Mouse (Mus musculus) liver, embryonic 13.5 days (tissue): ENCODE results near the gene Zc3h12c. TPM values are rescaled to one million over a fixed set of nuclear protein-coding genes. Genes with fewer than 3 reads are reported as not detected.
A peak's percentile ranks its signal among the peaks of the same experiment; 100 is the strongest.

Source experiments
- ATAC-seq: fragments of 200-750 bp; cut with Nextera tagmentation; 2 replicates; pipeline ENCODE4 v1.8.0; 2017; ENCODE audit warnings: low read depth, mild to moderate bottlenecking, moderate number of reproducible peaks, moderate library complexity
- DNase-seq: peaks from one replicate; pipeline ENCODE4 v3.0.0; 2022
- H3K27ac ChIP-seq: fragments of 300-500 bp; sonication (generic); 2 replicates; pipeline ENCODE4 v1.5.1; 2015; ENCODE audit warnings: moderate library complexity, mild to moderate bottlenecking, inconsistent platforms
- H3K27me3 ChIP-seq: fragments of 300-500 bp; sonication (generic); 2 replicates; pipeline ENCODE4 v1.6.1; 2015; ENCODE audit warnings: mild to moderate bottlenecking, inconsistent platforms
- H3K36me3 ChIP-seq: fragments of 300-500 bp; sonication (generic); 2 replicates; pipeline ENCODE4 v1.6.1; 2015; ENCODE audit warnings: mild to moderate bottlenecking, inconsistent platforms
- H3K4me1 ChIP-seq: fragments of 300-500 bp; sonication (generic); replicated peaks from 2 replicates; pipeline ENCODE4 v1.6.1; 2015; ENCODE audit warnings: inconsistent platforms
- H3K4me2 ChIP-seq: fragments of 300-500 bp; sonication (generic); 2 replicates; pipeline ENCODE4 v1.6.1; 2015; ENCODE audit warnings: inconsistent platforms, mild to moderate bottlenecking, moderate library complexity
- H3K4me3 ChIP-seq: fragments of 300-500 bp; sonication (generic); replicated peaks from 2 replicates; pipeline ENCODE4 v1.5.1; 2015; ENCODE audit warnings: mild to moderate bottlenecking, inconsistent platforms
- H3K9ac ChIP-seq: fragments of 300-500 bp; sonication (generic); 2 replicates; pipeline ENCODE4 v1.6.1; 2015; ENCODE audit warnings: mild to moderate bottlenecking, inconsistent platforms
- H3K9me3 ChIP-seq: fragments of 300-500 bp; sonication (generic); replicated peaks from 2 replicates; pipeline ENCODE4 v1.6.1; 2016; ENCODE audit warnings: inconsistent platforms
- WGBS: fragments of 180-500 bp; shearing (Covaris S2); methylation state at CpG from one replicate; pipeline ENCODE4 v1.1.7; 2015; ENCODE audit not compliant: insufficient replicate concordance; 5-methylcytosine and 5-hydroxymethylcytosine counted together
- polyA plus RNA-seq: library from polyadenylated mRNA; unstranded; fragments of >200 nt; fragmentation: Nextera tagmentation; extraction: Ambion mirVana; gene quantifications from 2 replicates; pipeline ENCODE4 v1.2.1, GENCODE M21; 2015

The Zc3h12c gene
- polyA plus RNA-seq, 1 experiment from 2014 or later = 0.40 TPM

DNA sequence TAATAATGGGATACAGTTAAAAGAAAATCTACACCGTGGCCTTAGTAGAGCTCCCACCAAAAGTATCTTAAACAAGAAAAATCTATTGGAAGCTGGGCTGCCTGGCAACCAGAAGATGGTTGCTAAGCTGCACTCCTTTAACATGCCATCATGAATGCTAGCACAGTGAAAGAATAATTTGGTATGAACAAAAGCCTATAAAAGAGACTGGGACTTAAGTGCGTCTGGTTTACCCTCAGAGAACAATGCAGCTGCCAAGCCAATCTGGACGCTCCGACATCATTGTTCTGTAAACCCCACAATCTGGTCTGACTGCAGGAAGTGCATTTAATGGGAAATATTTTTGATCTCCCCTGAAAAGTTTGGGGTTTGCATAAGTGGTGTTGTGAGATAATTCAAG is 22.1 kb downstream of the Zc3h12c start:
- no peak for DNase-seq
- Histone ChIP-seq H3K9ac (no peak overlapping the region), H3K4me1 (no peaks in the 10 kb centered on the region), H3K4me2 (no peak overlapping the region), H3K9me3 (no peaks in the 10 kb centered on the region), H3K27ac (no peak overlapping the region), H3K36me3 (no peaks in the 10 kb centered on the region), H3K4me3 (no peak overlapping the region), H3K27me3 (no peaks in the 10 kb centered on the region)
- ATAC-seq = no peak
- 75% methylated on average over 4 of the region's 4 CpGs for WGBS

GRCm38 (mm10) chr9:52132771-52133170 is 35.6 kb downstream of the Zc3h12c start:
- H3K27me3 ChIP-seq = no peaks in the 10 kb centered on the region
- H3K4me3 ChIP-seq = no peak overlapping the region
- ATAC-seq (no peak), DNase-seq (no peak)
- no peak overlapping the region for H3K27ac ChIP-seq
- no peaks in the 10 kb centered on the region for H3K36me3 ChIP-seq
- peaks cover 4% of the 10 kb centered on the region; the same call in 1 of the 2 replicates for H3K4me1 ChIP-seq
- no peak overlapping the region for H3K4me2 ChIP-seq
- no peaks in the 10 kb centered on the region for H3K9me3 ChIP-seq
- WGBS = 54% methylated on average over 2 of the region's 2 CpGs
- H3K9ac ChIP-seq = no peak overlapping the region

GRCm38 (mm10) chr9:52130348-52130747 is 38.0 kb downstream of the Zc3h12c start:
- ATAC-seq = no peak
- no peak overlapping the region for H3K4me3 ChIP-seq
- peaks cover 4% of the 10 kb centered on the region; the same call in 1 of the 2 replicates for H3K4me1 ChIP-seq
- H3K9me3 ChIP-seq = no peaks in the 10 kb centered on the region
- no peaks in the 10 kb centered on the region for H3K27me3 ChIP-seq
- no peak overlapping the region for H3K27ac ChIP-seq
- 0 out of 2 replicates have a peak, but pooled peaks cover 5% of the 10 kb centered on the region for H3K36me3 ChIP-seq
- DNase-seq = no peak
- H3K4me2 ChIP-seq = no peak overlapping the region
- 82% methylated on average over 4 of the region's 4 CpGs for WGBS
- no peak overlapping the region for H3K9ac ChIP-seq

DNA sequence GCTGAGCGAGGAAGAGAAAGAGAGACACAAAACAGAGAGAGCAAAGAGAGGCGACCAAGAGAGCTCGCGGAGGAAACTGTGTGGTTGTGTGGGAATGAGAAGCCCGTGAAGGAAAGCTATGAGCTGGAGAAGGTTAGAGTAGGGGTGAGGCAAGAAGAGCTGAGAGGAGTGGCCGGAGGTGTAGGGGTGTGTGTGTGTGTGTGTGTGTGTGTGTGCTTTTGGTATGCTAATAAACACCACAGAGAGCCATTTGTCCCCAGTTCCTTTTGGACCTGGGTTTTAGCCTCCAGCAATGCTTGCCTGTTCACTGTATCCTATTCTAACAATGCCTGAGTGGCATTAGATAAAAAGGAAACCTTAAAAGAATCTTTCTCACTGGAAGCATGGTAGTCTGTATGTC is 43.1 kb downstream of the Zc3h12c start:
- Histone ChIP-seq H3K4me1 (no peaks in the 10 kb centered on the region), H3K27ac (no peak overlapping the region), H3K9ac (no peak overlapping the region), H3K9me3 (no peaks in the 10 kb centered on the region), H3K27me3 (no peaks in the 10 kb centered on the region), H3K4me2 (no peak overlapping the region), H3K4me3 (no peak overlapping the region), H3K36me3 (0 out of 2 replicates have a peak, but pooled peaks cover 5% of the 10 kb centered on the region)
- no peak for DNase-seq
- WGBS = 81% methylated on average over 6 of the region's 6 CpGs
- no peak for ATAC-seq

GRCm38 (mm10) chr9:52119212-52119611 is 49.2 kb downstream of the Zc3h12c start:
- WGBS = 61% methylated on average over 4 of the region's 4 CpGs
- H3K4me1 ChIP-seq = no peaks in the 10 kb centered on the region; the same call in 1 of the 2 replicates
- H3K9me3 ChIP-seq = no peaks in the 10 kb centered on the region
- no peaks in the 10 kb centered on the region for H3K27me3 ChIP-seq
- DNase-seq (no peak), ATAC-seq (0 out of 2 replicates have a peak, but pooled peaks have one; percentile 50)
- H3K4me2 ChIP-seq = no peak overlapping the region
- no peak overlapping the region for H3K9ac ChIP-seq
- 0 out of 2 replicates have a peak, but pooled peaks cover 3% of the 10 kb centered on the region for H3K36me3 ChIP-seq
- H3K27ac ChIP-seq = no peak overlapping the region
- no peak overlapping the region for H3K4me3 ChIP-seq

DNA sequence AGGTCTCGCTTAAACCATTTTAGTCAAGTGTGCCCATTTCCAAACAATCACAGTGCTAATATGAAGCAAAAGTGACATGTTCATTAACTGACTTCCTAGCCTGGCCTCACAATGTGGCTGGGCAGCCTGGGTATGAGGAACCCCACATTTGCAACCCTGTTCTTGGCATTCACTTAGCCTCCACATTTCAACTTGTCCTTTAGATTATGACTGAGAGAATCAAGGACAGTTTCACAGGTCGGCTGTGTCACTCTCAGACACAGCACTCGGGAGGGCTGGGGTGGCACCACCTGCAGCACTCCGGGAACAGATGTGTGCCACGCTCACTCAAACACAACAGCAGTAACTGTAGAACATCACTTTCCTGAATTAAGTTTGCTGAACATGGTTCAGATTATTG is 55.3 kb downstream of the Zc3h12c start:
- WGBS = 76% methylated on average over 5 of the region's 5 CpGs
- no peak overlapping the region for H3K4me3 ChIP-seq
- H3K9me3 ChIP-seq = no peaks in the 10 kb centered on the region
- H3K4me1 ChIP-seq = peaks cover 8% of the 10 kb centered on the region
- H3K27me3 ChIP-seq = no peaks in the 10 kb centered on the region
- no peak for DNase-seq
- no peak overlapping the region for H3K27ac ChIP-seq
- H3K36me3 ChIP-seq = 0 out of 2 replicates have a peak, but pooled peaks cover 3% of the 10 kb centered on the region
- ATAC-seq = no peak
- H3K9ac ChIP-seq = no peak overlapping the region
- no peak overlapping the region for H3K4me2 ChIP-seq

DNA sequence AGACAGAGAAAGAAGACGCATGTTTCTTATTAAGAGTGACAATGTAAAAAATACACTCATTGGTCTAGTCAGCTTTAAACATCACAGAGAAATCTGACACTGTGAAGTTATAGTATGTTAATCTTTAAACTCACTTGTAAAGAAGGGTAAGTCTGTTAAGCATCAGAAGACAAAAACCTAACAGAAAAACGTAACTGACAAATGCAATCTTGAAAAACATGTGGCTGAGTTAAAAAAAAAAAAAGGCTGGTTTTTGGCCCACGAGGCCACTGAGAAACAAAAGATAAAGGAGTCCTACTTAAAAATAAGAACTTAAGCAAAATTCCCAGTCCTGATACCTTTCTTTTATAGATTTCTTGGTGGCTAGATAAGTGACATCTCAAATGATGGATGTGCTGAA is 57.6 kb downstream of the Zc3h12c start:
- H3K9ac ChIP-seq = no peak overlapping the region
- no peaks in the 10 kb centered on the region for H3K9me3 ChIP-seq
- no peaks in the 10 kb centered on the region for H3K27me3 ChIP-seq
- no peak overlapping the region for H3K27ac ChIP-seq
- H3K4me2 ChIP-seq = no peak overlapping the region
- ATAC-seq (no peak), DNase-seq (no peak)
- 31% methylated on average over 3 of the region's 3 CpGs for WGBS
- peaks cover 8% of the 10 kb centered on the region for H3K4me1 ChIP-seq
- no peak overlapping the region for H3K4me3 ChIP-seq
- H3K36me3 ChIP-seq = 0 out of 2 replicates have a peak, but pooled peaks cover 1% of the 10 kb centered on the region

DNA sequence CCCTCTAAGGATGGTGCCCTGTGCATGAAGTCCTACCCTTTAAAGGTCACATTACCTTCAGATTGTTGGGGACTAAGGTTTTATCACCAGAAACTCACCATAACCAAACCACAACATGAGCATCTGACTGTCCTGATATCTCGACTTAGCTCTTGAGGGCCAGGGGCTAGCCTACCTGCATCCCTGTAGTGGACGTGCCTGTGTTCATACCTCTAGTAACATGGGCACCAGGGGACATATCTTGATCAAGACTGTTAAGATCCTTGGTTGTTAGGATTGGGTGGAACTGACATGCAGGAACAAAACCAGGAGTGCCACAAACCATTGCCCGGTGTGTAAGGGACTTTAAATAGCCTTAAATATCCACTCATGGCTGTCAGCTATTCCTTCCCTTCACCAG is 61.2 kb downstream of the Zc3h12c start:
- DNase-seq = no peak
- Histone ChIP-seq H3K9me3 (no peaks in the 10 kb centered on the region), H3K4me1 (peaks cover 39% of the 10 kb centered on the region), H3K27ac (no peak overlapping the region), H3K27me3 (no peaks in the 10 kb centered on the region), H3K4me3 (no peak overlapping the region), H3K36me3 (no peaks in the 10 kb centered on the region), H3K4me2 (no peak overlapping the region), H3K9ac (no peak overlapping the region)
- no peak for ATAC-seq
- WGBS = 68% methylated on average over 3 of the region's 3 CpGs

GRCm38 (mm10) chr9:52105423-52105822 is 62.9 kb downstream of the Zc3h12c start:
- Histone ChIP-seq H3K27me3 (no peaks in the 10 kb centered on the region), H3K36me3 (no peaks in the 10 kb centered on the region), H3K4me1 (peaks cover 32% of the 10 kb centered on the region), H3K9ac (no peak overlapping the region), H3K4me2 (no peak overlapping the region), H3K4me3 (no peak overlapping the region), H3K27ac (no peak overlapping the region), H3K9me3 (no peaks in the 10 kb centered on the region)
- ATAC-seq (no peak), DNase-seq (no peak)
- WGBS = 80% methylated on average over 6 of the region's 6 CpGs

DNA sequence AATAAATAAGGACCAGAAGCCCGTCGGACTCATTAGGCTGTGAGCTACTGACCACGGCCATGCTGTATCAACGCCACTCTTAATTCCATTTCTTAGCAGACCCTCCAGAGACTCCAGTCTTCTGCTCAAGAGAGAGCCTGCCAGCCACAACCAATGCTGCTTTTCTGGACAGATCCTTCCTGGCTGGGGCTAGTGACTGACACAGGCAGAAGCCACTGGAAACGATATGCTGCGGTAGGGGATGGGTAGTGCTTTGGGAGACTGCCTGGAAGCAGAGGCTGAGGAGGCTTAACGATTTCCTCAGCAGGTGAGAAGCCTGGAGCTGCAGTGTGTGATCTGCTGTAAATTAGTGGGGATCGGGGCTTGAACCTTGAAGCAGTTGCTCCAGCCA is 64.2 kb downstream of the Zc3h12c start:
- no peak overlapping the region; the same call in 1 of the 2 replicates for H3K9ac ChIP-seq
- WGBS = 69% methylated on average over 8 of the region's 8 CpGs
- peak overlapping the region; percentile 67 for H3K27ac ChIP-seq

GRCm38 (mm10) chr9:52103448-52104224 is 64.7 kb downstream of the Zc3h12c start:
- Histone ChIP-seq H3K4me3 (no peak overlapping the region), H3K9me3 (no peaks in the 10 kb centered on the region), H3K27ac (peak overlapping the region; percentile 67; the same call in 1 of the 2 replicates), H3K4me1 (peaks cover 31% of the 10 kb centered on the region), H3K9ac (no peak overlapping the region; the same call in 1 of the 2 replicates), H3K27me3 (no peaks in the 10 kb centered on the region), H3K36me3 (no peaks in the 10 kb centered on the region), H3K4me2 (no peak overlapping the region)
- peak; percentile 88 for ATAC-seq
- peak; percentile 20 for DNase-seq
- 43% methylated on average over 9 of the region's 9 CpGs for WGBS

More for the DNA sequence above, 64.2 kb downstream of the Zc3h12c start:
- H3K4me1 ChIP-seq = peaks cover 31% of the 10 kb centered on the region
- H3K9me3 ChIP-seq = no peaks in the 10 kb centered on the region
- no peak for DNase-seq
- peak; percentile 17; the same call in 1 of the 2 replicates for ATAC-seq
- H3K27me3 ChIP-seq = no peaks in the 10 kb centered on the region
- H3K36me3 ChIP-seq = no peaks in the 10 kb centered on the region
- H3K4me2 ChIP-seq = no peak overlapping the region
- no peak overlapping the region for H3K4me3 ChIP-seq
